Comparison of ENCODE assay signal across 8 mouse cellular contexts in the genomic region with DNA sequence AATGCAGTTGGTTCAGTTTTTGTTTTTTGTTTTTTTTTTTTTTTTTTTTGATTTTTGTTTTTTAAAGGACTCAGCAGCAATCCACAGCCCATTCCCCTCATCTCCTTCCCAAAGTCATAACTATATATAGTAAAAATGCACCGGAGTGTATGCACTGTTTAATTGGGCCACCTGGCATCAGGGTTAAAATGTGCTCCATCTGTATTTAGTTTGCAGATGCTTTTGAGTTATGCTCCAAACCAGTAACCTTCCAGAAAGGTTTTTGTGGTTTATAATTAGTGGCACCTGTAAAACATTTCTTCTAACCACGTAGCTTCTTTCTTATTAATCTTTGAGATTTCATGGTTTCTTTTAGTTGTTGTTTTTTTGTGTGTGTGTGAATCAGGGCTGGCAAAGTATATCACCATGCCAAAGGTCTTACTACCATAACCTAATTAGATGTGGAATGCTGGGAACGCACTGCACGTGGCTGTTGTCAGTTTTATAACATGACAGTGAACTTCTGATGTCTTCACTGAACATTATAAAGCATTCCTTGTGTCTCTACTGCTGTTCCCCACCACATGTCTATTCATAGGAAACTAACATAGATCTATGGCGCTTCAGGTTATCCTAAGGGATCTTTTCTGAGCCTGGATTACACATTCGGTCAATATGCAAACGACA.
A peak's percentile ranks its signal among the peaks of the same experiment; 100 is the strongest.
DNase-seq lines count a peak whose midpoint lies in the region; ATAC-seq and TF ChIP-seq lines count a peak whose summit lies in the region.

No protein-coding gene starts in this region.

- H3K4me3 ChIP-seq in gastrocnemius, adult 2 months = no peak overlapping the region
- no peak overlapping the region for H3K4me3 ChIP-seq in embryonic facial prominence, embryonic 14.5 days (ENCODE audit: low read depth, low read length)
- H3K4me3 ChIP-seq in liver, embryonic 13.5 days (replicated peaks) = no peak overlapping the region

- intact Hi-C loops in gastrocnemius, adult 2 months (cut with DNase I) = no loop called here
- intact Hi-C loops in left cerebral cortex, postnatal 36 days (cut with DNase I) = no loop called here

- DNase-seq in gastrocnemius, adult 2 months = no peak
- DNase-seq in gastrocnemius, postnatal 10 days = no peak
- DNase-seq in kidney, postnatal 14 days = peak; percentile 34
- DNase-seq in kidney, postnatal 4 days = no peak
- DNase-seq in embryonic facial prominence, embryonic 14.5 days (ENCODE audit: low spot score) = no peak
- DNase-seq in liver, embryonic 13.5 days = no peak
- no peak for DNase-seq in left cerebral cortex, adult 8-10 months (ENCODE audit: low spot score in 2 of 2)
- DNase-seq in left cerebral cortex, postnatal 36 days (ENCODE audit: low spot score in 2 of 2) = no peak

- TF ChIP-seq CTCF in gastrocnemius, adult 2 months (IDR thresholded peaks at IDR 0.05) = no peak

- H3K4me2 ChIP-seq in embryonic facial prominence, embryonic 14.5 days (ENCODE audit: low read depth, low read length) = peak overlapping the region; percentile 39
- H3K4me2 ChIP-seq in liver, embryonic 13.5 days = peak overlapping the region; percentile 40; the same call in 1 of the 2 replicates

- H3K27me3 ChIP-seq in embryonic facial prominence, embryonic 14.5 days (replicated peaks; ENCODE audit: control insufficient read depth, insufficient read depth, low read length) = no peaks in the 10 kb centered on the region
- no peaks in the 10 kb centered on the region for H3K27me3 ChIP-seq in liver, embryonic 13.5 days

- WGBS in embryonic facial prominence, embryonic 14.5 days = 20% methylated on average over 7 of the region's 7 CpGs
- WGBS in liver, embryonic 13.5 days (ENCODE audit: insufficient replicate concordance) = 55% methylated on average over 7 of the region's 7 CpGs

- peaks cover 25% of the 10 kb centered on the region for H3K4me1 ChIP-seq in embryonic facial prominence, embryonic 14.5 days (ENCODE audit: control insufficient read depth, insufficient read depth, low read length)
- peaks cover 24% of the 10 kb centered on the region for H3K4me1 ChIP-seq in liver, embryonic 13.5 days (replicated peaks)

- H3K36me3 ChIP-seq in embryonic facial prominence, embryonic 14.5 days (ENCODE audit: control insufficient read depth, insufficient read depth, low read length) = 0 out of 2 replicates have a peak, but pooled peaks cover 6% of the 10 kb centered on the region
- H3K36me3 ChIP-seq in liver, embryonic 13.5 days = no peaks in the 10 kb centered on the region

- peak overlapping the region; percentile 7 for H3K27ac ChIP-seq in gastrocnemius, adult 2 months
- H3K27ac ChIP-seq in embryonic facial prominence, embryonic 14.5 days (replicated peaks; ENCODE audit: low read depth, low read length) = peak overlapping the region; percentile 65; the same call in 1 of the 2 replicates
- no peak overlapping the region for H3K27ac ChIP-seq in liver, embryonic 13.5 days

- ATAC-seq in embryonic facial prominence, embryonic 14.5 days (ENCODE audit: low read depth) = 0 out of 2 replicates have a peak, but pooled peaks have one; percentile 16
- ATAC-seq in liver, embryonic 13.5 days (ENCODE audit: low read depth) = no peak

- H3K9ac ChIP-seq in embryonic facial prominence, embryonic 14.5 days (ENCODE audit: low read depth, low read length) = no peak overlapping the region
- H3K9ac ChIP-seq in liver, embryonic 13.5 days = no peak overlapping the region

- H3K9me3 ChIP-seq in embryonic facial prominence, embryonic 14.5 days (ENCODE audit: control insufficient read depth, low read length) = no peaks in the 10 kb centered on the region
- H3K9me3 ChIP-seq in liver, embryonic 13.5 days (replicated peaks) = no peaks in the 10 kb centered on the region
